11 mouse cellular contexts compared by ENCODE assay signal in the genomic region with DNA sequence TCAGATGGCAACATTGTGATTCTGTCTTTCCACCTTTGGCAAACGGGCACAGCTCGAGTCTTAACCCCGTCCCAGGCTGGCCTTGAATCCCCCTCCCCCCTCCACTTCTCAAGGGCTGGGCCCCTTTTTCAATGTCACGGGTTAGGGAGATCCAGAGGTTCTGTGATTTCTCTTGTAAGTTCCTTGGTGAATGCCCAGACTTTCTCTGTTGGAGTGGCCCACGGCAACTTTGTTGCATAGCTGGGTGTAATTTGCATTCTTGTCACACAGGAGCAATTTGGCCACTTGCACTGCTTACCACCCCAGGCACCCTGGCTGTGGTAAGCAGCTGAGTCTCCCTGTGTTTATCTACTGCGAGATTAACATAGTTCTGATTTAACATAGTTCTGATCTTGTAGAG. TPM values are rescaled to one million over a fixed set of nuclear protein-coding genes. Genes with fewer than 3 reads are reported as not detected.
DNase-seq lines count a peak whose midpoint lies in the region; ATAC-seq and TF ChIP-seq lines count a peak whose summit lies in the region.
"Had no signal": no experiment of that assay in that cellular context is flagged by ENCODE, and none has a peak within 500 bp of the region (broad histone marks: within the 10 kb centered on the region; RNA-seq: fewer than 3 reads in every experiment).

No protein-coding gene starts in this region.

- H3K9me3 ChIP-seq in forebrain, embryonic 11.5 days (ENCODE audit: control insufficient read depth, low read length): no peaks in the 10 kb centered on the region
- H3K9me3 ChIP-seq in kidney, embryonic 15.5 days (replicated peaks): no peaks in the 10 kb centered on the region
- H3K9me3 ChIP-seq in neural tube, embryonic 14.5 days (ENCODE audit: control insufficient read depth, low read length): no peaks in the 10 kb centered on the region

- no peaks in the 10 kb centered on the region for H3K27me3 ChIP-seq in forebrain, embryonic 11.5 days (ENCODE audit: control insufficient read depth, insufficient read depth, low read length)
- H3K27me3 ChIP-seq in kidney, embryonic 15.5 days: no peaks in the 10 kb centered on the region
- H3K27me3 ChIP-seq in neural tube, embryonic 14.5 days (ENCODE audit: control insufficient read depth, insufficient read depth, low read length): no peaks in the 10 kb centered on the region

- H3K36me3 ChIP-seq in forebrain, embryonic 11.5 days (ENCODE audit: control insufficient read depth, insufficient read depth, low read length): no peaks in the 10 kb centered on the region; the same call in 1 of the 2 replicates
- peaks cover 20% of the 10 kb centered on the region; the same call in 1 of the 2 replicates for H3K36me3 ChIP-seq in kidney, embryonic 15.5 days
- H3K36me3 ChIP-seq in neural tube, embryonic 14.5 days (ENCODE audit: control insufficient read depth, insufficient read depth, low read length): no peaks in the 10 kb centered on the region

- H3K27ac ChIP-seq in layer of hippocampus, adult 2 months: peak overlapping the region; percentile 51
- H3K27ac ChIP-seq in forebrain, embryonic 11.5 days (ENCODE audit: low read depth, low read length): 0 out of 2 replicates have a peak overlapping the region, but pooled peaks have one; percentile 20
- H3K27ac ChIP-seq in kidney, embryonic 15.5 days: peak overlapping the region; percentile 42
- H3K27ac ChIP-seq in neural tube, embryonic 14.5 days (ENCODE audit: low read depth, low read length): peak overlapping the region; percentile 69; the same call in 1 of the 2 replicates
- H3K27ac ChIP-seq: macrophage had no signal

- no peak overlapping the region; the same call in 1 of the 2 replicates for H3K4me3 ChIP-seq in layer of hippocampus, adult 2 months
- H3K4me3 ChIP-seq in forebrain, embryonic 11.5 days (ENCODE audit: low read depth, low read length): no peak overlapping the region
- peak overlapping the region; percentile 10 for H3K4me3 ChIP-seq in kidney, embryonic 15.5 days (replicated peaks)
- H3K4me3 ChIP-seq in neural tube, embryonic 14.5 days (ENCODE audit: low read depth, low read length): peak overlapping the region; percentile 19; the same call in 1 of the 2 replicates

- H3K9ac ChIP-seq in forebrain, embryonic 11.5 days (ENCODE audit: low read length): no peak overlapping the region
- no peak overlapping the region for H3K9ac ChIP-seq in kidney, embryonic 15.5 days
- no peak overlapping the region for H3K9ac ChIP-seq in neural tube, embryonic 14.5 days (replicated peaks; ENCODE audit: low read depth, low read length)

- 7% methylated on average over 6 of the region's 6 CpGs for WGBS in forebrain, embryonic 11.5 days
- WGBS in kidney, embryonic 15.5 days: 25% methylated on average over 6 of the region's 6 CpGs
- 6% methylated on average over 6 of the region's 6 CpGs for WGBS in neural tube, embryonic 14.5 days

- H3K4me1 ChIP-seq in forebrain, embryonic 11.5 days (replicated peaks; ENCODE audit: control insufficient read depth, insufficient read depth, low read length): peaks cover 8% of the 10 kb centered on the region; the same call in 1 of the 2 replicates
- peaks cover 23% of the 10 kb centered on the region for H3K4me1 ChIP-seq in kidney, embryonic 15.5 days
- peaks cover 11% of the 10 kb centered on the region; the same call in 1 of the 2 replicates for H3K4me1 ChIP-seq in neural tube, embryonic 14.5 days (ENCODE audit: control insufficient read depth, insufficient read depth, low read length)

- H3K4me2 ChIP-seq in forebrain, embryonic 11.5 days (ENCODE audit: low read depth, low read length, severe bottlenecking): peak overlapping the region; percentile 8; the same call in 1 of the 2 replicates
- H3K4me2 ChIP-seq in kidney, embryonic 15.5 days: peak overlapping the region; percentile 75
- peak overlapping the region; percentile 17; the same call in 1 of the 2 replicates for H3K4me2 ChIP-seq in neural tube, embryonic 14.5 days (ENCODE audit: low read depth, low read length)

- peak; percentile 22; the same call in 1 of the 2 replicates for ATAC-seq in forebrain, embryonic 11.5 days (replicated peaks; ENCODE audit: low FRiP score)
- ATAC-seq in kidney, embryonic 15.5 days (replicated peaks; ENCODE audit: low FRiP score): no peak
- peak; percentile 23; the same call in 1 of the 2 replicates for ATAC-seq in neural tube, embryonic 14.5 days (ENCODE audit: low read depth)
- ATAC-seq in megakaryocyte progenitor cell, adult 5-6 weeks (replicated peaks; ENCODE audit: poor library complexity): no peak
- ATAC-seq in megakaryocyte-erythroid progenitor cell, adult 5-6 weeks (replicated peaks; ENCODE audit: low FRiP score, low TSS enrichment, poor library complexity, severe bottlenecking): no peak

- DNase-seq in layer of hippocampus, adult 2 months (ENCODE audit: low spot score in 2 of 2): no peak
- no peak for DNase-seq in layer of hippocampus, adult 9-11 months
- no peak for DNase-seq in forebrain, embryonic 11.5 days (ENCODE audit: low spot score)
- DNase-seq in spleen, adult 12 weeks (ENCODE audit: low spot score): no peak
- DNase-seq: gastrocnemius, postnatal 14 days; thymus, postnatal 4 days had no signal

- TF ChIP-seq CTCF in layer of hippocampus, adult 2 months (conservative IDR thresholded peaks at IDR 0.05): no peak

RNA-seq across cellular contexts. Expression of a gene that starts 1.8 kb away (rescaled TPM):
- 10 to 100 TPM; 43.7 to 46.7 TPM for total RNA-seq in layer of hippocampus, adult 2 months (2021)
- 10.4 and 12.3 TPM in 2 replicates for polyA plus RNA-seq in forebrain, embryonic 11.5 days (2014; fragmentation: Nextera tagmentation; extraction: Ambion mirVana)
- polyA plus RNA-seq in kidney, embryonic 15.5 days (2015; fragmentation: Nextera tagmentation; extraction: Ambion mirVana): 10.9 and 11.2 TPM in 2 replicates
- 11.4 and 12.3 TPM in 2 replicates for polyA plus RNA-seq in neural tube, embryonic 14.5 days (2014; fragmentation: Nextera tagmentation; extraction: Ambion mirVana)
- 22.6 and 28.9 TPM in 2 replicates for total RNA-seq in megakaryocyte progenitor cell, adult 5-6 weeks (2015)
- total RNA-seq in megakaryocyte progenitor cell, adult 5-6 weeks (2017): 22.9 and 25.5 TPM in 2 replicates
- total RNA-seq in megakaryocyte-erythroid progenitor cell, adult 5-6 weeks (2014; fragmentation: Nextera tagmentation): 17.3 and 22.9 TPM in 2 replicates
- total RNA-seq in megakaryocyte-erythroid progenitor cell, adult 5-6 weeks (2017): 10.3 and 14.1 TPM in 2 replicates

RNA-seq across cellular contexts. Expression of a gene that starts 41.4 kb away (rescaled TPM):
- total RNA-seq in layer of hippocampus, adult 2 months (2021): not detected
- polyA plus RNA-seq in forebrain, embryonic 11.5 days (2014; fragmentation: Nextera tagmentation; extraction: Ambion mirVana): not detected in 2 replicates
- 0.12 TPM in 1 of 2 replicates, not detected in the other for polyA plus RNA-seq in kidney, embryonic 15.5 days (2015; fragmentation: Nextera tagmentation; extraction: Ambion mirVana)
- not detected in 2 replicates for polyA plus RNA-seq in neural tube, embryonic 14.5 days (2014; fragmentation: Nextera tagmentation; extraction: Ambion mirVana)
- 6.6 and 10.0 TPM in 2 replicates for total RNA-seq in megakaryocyte progenitor cell, adult 5-6 weeks (2015)
- 16.5 and 23.9 TPM in 2 replicates for total RNA-seq in megakaryocyte progenitor cell, adult 5-6 weeks (2017)
- total RNA-seq in megakaryocyte-erythroid progenitor cell, adult 5-6 weeks (2014; fragmentation: Nextera tagmentation): 19.9 and 22.7 TPM in 2 replicates
- total RNA-seq in megakaryocyte-erythroid progenitor cell, adult 5-6 weeks (2017): 11.6 and 12.4 TPM in 2 replicates

Comparison
In these comparisons a context has a peak if more than half of its experiments do, and no peak if none do; other contexts are left out.
1. H3K4me3 ChIP-seq: peak in kidney, embryonic 15.5 days (single experiment) and neural tube, embryonic 14.5 days (single experiment); none in layer of hippocampus, adult 2 months (single experiment) and forebrain, embryonic 11.5 days (single experiment).
2. ATAC-seq: peak in forebrain, embryonic 11.5 days (single experiment) and neural tube, embryonic 14.5 days (single experiment); none in kidney, embryonic 15.5 days (single experiment), megakaryocyte progenitor cell, adult 5-6 weeks (single experiment) and megakaryocyte-erythroid progenitor cell, adult 5-6 weeks (single experiment).
3. H3K4me2 ChIP-seq: peak in every context shown above with its lines; median percentile 75 in kidney, embryonic 15.5 days; 17 in neural tube, embryonic 14.5 days; 8 in forebrain, embryonic 11.5 days.
4. RNA of a gene that starts 41.4 kb away (total RNA-seq): 6.6 to 23.9 TPM in megakaryocyte progenitor cell, adult 5-6 weeks and 11.6 to 22.7 TPM in megakaryocyte-erythroid progenitor cell, adult 5-6 weeks; not detected in layer of hippocampus, adult 2 months; every median in the first group is over 4 times any median in the second.
5. Peak in every context shown above with its lines, with median percentiles within 50 percentile points of each other: H3K27ac ChIP-seq.